Mouse (Mus musculus) spleen, adult 12 weeks (tissue): ENCODE data around the gene Gm9857.

Experiments used
- DNase-seq: peaks from one replicate; pipeline ENCODE4 v3.0.0; 2022; ENCODE audit warnings: low spot score

The Gm9857 gene

DNA sequence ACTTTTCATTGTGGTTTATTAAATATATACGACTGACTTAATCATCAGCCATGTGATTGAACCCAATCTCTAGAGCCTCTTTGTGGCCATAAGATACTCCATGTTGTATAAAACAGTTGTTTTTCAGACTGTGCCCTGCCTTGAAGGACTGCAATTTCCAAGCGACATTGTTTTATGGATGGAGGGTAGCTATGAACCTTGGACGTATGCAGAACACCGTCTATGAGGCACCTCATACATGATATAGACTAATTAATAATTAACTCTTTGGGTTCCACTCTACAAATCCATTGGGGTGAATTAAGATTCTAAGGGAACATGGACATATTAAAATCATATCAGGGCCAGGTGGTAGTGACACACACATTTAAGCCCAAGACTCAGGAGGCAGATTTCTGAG lies 14.6 kb downstream of the Gm9857 start:
- DNase-seq = no peak

DNA sequence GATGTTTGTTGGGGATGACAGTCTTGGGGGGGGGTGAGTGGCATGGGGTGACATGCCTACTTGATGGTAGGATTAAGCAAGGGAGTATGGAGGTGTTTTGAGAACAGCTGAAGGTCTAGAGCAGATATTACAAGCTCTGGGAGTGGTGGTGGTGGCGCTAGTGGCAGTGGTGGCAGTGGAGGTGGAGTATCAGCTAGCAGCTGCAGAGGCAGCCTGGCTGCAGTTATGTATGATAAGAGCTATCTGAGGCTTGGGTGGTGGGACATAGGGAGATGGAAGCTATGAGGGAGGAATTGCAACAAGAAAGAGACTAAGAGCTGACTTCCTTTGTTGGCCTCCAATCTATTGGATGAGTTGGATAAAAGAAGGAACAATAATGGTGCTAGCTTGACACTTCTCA lies 18.4 kb downstream of the Gm9857 start:
- no peak for DNase-seq

DNA sequence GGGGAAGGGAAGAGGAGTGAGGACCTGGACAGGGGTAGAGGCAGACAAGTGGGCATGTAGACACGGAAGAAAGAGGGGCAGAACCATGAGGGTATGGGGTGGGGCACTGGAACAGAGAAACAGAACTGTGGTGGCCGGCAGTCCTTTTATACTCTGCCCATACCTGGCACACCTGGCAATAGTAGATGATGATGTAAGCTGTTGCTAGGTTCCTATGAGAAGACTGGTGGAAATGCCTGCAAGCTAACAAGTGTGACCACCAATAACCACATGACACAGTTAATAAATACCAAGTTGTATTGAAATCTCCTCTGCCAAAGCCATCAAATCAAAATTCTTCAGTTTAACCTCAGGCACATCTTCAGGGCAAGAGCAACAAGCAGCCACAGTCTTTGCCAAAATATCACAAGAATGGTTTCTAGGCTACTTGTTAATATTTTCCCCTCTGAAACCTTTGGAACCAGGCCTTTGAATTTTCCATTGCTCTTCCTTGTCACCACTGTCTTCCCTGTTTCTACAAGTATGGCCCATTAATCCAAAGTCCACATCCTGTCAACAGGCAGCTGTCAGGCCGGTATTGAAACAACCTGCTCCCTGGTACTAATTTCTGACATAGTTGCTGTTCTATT lies 19.7 kb downstream of the Gm9857 start:
- no peak for DNase-seq

DNA sequence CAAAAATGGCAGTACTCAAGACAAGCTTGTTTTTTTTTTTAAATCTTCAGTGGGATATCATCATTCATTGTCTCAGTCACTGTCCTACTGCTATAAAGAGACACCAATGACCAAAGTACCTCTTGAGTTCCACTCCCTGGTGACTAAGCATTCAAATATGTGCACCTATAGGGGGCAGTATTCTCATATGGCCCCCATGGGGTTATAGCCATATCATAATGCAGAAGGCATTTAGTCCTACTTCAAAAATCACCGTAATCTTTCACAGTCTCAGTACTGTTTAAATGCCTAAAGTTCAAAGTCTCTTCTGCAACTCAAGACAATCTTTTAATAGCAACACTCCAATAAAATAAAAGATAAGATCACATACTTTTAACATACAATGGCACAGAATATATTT lies 21.4 kb downstream of the Gm9857 start:
- no peak for DNase-seq

DNA sequence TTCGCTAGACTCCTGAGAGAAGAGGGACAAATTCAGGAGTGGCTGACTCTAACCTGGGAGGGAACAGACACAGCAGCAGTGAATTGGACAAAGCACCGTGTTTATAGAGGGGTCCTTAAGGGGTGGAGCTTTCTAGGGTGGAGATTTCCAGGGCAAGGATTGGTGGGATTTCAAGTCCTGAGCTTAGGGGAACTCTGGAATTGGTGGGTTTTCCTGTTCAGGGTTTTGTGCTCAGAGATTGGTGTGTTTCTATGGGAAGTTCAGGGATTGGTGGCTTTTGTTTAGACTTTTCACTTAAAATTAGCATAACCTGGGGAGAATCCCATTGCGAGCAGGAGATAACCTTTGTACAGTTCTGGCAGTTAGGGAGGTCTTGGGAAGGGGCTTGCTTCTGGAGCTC lies 22.3 kb downstream of the Gm9857 start:
- DNase-seq = no peak

DNA sequence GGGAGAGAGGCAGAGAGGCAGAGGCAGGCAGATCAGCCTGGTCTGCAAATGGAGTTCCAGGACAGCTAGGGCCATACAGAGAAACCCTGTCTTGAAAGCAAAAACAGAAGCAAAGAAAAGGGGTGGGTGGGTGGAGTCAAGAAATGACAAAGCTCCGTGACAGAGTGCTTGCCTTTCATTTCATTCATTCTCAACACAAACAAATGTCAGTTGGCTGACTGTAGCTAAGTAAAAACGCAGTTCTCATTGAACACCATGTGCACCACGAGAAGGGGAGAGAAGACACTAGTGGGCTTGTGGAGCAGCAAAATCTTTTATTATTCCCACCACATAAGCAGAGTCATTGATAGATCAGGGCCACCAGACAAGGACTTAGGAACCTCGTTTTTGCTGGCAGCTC lies 23.4 kb downstream of the Gm9857 start:
- DNase-seq = no peak

DNA sequence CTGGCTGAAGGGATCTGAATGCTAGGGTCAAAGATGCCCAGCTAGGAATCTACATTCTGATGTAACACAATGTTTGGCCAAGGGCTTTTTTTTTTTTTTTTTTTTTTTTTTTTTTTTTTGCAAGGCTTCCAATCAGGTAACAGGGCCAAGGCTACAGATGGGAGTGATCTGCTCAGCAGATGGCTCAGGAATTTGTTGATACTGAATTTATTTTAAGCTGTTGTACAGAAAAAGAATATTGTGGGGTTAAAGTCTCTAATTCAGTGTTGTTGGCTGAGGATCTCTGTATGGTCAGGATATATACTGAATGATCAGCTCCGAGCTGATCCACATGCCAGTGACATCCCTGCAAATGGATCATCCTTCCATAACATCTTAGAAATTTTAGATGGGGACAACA lies 24.2 kb downstream of the Gm9857 start:
- no peak for DNase-seq

DNA sequence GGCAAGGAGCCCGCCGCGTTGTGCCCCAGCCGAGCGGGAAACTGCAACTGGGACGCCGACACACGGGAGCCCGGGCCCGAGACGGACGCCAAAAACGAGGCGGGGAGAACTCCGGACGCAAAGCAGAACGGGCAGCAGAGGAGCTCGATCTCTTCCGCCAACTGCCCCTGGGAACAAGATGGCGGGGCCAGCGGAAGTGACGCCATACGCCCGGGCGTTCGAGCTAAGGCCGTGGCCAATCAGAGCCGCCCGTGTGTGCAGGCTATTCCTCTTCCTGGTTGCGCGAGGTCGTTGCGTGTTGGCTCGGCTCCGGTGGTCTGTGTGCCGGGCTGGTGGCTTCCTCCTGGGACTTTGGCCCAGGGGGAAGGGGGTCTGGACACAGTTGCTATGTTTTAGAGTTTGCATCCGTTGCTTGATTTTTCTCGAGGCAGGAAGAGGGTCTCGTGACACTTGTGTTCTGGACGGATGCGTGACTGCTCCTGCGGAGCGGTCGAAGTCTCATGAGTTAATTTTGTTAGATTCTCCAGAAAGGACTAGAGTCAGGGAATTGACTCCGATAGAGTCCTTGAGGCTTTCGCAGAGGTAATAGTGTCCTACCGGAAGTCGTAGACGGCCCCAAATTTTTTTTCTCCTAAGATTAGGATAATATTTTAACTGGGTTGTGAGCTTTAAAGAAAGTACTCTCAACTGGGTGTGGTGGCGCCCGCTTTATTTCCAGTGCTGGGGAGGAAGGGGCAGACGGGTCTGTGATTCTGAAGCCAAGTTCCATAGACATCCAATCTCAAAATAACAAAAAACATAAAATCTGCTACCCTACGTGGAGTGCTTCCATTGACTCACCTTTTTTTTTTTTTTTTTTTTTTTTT lies 28.5 kb downstream of the Gm9857 start, which contains the start of gene Prpf38b:
Gene Prpf38b (minus strand): TSS at position 180 of the 866 bp plus-strand sequence.
- peak; percentile 90 for DNase-seq

DNA sequence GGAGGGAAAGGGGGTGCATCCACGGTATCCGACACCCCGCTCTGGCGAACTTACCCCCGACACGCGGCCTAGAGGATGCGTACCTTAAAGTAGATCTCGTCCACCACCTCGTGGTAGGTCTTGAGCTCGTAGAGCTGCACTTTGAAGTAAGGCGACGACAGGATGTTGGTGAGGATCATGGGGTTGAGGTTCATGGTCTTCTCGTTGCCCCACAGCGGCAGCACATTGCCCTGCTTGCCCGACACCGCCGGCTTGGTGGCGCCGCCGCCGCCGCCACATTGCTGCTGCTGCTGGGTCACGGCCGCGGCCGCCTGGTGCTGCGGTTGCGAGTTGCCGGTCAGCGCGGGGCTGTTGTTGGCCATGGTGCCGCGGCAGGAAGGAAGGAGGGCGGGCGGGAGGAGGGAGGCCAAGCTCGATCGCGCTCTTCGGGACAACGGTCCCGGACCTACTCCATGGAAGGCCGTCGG lies 29.1 kb downstream of the Gm9857 start:
- peak; percentile 67 for DNase-seq

DNA sequence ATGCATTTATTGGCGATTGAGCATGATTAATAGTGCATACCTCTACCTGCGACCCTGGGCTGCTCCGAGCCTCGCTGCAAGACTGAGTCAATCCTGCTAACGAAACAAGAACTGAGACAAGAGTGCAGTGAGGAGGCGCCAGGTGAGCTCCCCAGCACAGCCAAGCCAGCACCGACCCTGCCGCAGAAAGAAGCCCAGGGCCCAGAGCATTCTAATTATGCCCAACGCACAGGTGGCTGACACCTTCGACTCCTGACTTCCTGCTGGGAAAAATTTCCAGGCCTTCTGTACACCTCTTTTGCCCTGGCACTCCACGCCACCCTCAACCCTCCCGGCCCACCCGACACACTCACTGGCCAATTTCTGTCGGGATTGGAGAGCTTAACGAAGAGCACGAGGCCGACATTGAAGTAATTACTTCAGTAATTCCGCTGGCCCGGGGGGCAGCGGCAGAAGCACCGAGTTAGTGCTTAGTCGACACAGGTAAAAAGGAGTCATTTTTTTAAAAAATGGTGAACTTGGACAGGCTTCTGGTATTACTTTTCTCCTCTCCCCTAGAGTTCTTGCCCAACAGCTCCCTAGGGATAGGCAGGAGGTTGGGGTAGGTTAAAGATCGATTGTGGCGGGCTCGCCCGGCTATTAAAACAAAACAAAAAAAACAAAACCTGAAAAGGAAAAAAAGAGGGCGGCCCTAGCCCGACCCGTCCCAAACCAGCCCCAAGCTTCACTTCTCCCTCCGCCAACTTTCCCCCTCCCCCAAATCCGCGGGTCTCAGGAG lies 29.8 kb downstream of the Gm9857 start:
- peak; percentile 14 for DNase-seq

DNA sequence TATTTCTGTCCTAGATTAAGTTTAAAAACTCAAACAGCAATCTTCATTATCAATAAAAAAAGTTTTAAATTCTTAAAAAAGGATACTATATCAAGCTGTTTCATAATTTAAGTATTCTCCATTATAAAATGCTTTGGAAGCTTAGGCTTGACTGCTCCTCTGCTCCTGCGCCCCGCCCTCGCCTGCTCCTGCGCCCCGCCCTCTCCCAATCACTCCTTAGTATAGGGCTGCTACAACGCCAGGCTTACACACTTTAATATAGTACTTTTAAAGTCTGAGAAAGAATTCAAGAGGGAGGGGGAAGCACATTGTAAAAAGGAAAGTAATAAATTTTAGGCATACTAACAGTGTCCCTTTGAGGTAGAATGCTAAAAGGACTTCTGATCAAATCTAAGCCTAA lies 37.3 kb downstream of the Gm9857 start:
- DNase-seq = no peak

DNA sequence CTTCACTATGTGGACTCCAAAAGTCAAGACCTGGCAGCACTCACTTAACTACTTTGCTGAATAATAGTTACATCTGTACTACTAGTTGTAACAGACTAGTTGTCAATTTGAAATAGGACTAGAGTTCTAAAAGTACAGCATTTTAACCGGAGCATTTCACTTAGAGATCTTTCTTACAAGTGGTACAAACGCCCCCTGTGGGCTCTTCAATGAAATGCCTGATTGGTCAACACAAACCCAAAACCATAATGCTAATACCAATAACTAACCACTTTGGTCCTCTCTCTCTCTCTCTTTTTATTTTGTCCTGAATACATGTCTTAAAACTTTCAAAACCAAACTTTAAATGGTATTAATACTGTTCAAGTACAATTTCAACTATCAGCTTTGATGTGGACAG lies 38.2 kb downstream of the Gm9857 start:
- no peak for DNase-seq

DNA sequence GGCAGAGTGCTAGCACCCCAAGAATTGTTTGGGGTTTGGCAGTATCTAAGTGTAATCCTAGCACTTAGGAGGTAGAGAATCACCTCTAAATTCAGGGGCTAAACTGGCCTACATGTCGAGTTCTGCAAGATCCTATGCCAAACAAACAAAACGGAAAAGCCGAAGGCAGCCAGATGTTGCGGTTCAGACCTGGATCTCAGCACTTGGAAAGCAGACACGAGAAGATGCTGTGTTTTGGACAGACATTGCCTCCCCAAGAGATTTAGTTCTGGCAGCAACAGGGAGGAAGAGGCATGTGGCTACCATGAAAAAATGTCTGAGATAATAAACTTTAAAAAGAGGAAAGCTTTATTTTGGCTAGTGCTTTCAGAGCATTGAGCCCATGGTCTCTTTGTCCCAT lies 39.6 kb downstream of the Gm9857 start:
- DNase-seq = no peak

DNA sequence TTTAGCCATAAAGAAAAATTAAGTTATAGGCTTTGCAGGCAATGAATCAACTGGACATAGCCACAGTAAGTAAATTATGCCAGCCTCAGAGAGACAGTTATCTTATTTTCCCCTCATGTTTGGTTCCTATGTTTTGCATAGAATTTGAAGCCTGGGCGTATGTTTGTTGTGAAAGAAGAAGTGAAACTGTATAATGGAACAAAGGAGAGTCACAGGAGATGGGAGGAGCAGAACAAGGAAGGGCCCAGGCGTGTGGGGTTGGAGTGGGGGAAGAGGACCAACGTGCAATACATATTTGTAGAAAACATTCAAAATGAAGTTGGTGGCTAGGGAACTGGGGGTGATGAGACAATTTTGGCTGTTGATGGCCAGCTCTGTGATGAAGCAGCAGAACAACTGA lies 40.1 kb downstream of the Gm9857 start:
- DNase-seq = peak; percentile 25

DNA sequence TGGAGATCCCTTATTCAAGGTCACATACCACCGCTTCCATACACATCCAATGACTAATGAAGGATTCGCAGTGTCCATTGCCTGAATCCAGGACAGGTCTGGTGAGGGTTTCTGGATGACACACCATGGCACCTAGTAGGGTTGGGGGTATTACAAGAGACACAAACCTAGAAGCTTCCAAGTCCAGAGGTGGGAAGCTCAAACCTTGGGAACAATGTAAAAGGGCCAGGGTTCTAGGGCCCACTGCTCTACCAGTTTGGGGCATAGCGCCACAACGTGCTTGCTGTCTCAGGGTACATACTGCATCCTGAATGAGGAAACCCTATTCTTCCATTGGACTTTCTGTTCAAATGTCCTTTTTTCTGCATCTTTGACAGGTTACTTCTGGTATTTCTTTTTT lies 41.6 kb downstream of the Gm9857 start:
- no peak for DNase-seq

DNA sequence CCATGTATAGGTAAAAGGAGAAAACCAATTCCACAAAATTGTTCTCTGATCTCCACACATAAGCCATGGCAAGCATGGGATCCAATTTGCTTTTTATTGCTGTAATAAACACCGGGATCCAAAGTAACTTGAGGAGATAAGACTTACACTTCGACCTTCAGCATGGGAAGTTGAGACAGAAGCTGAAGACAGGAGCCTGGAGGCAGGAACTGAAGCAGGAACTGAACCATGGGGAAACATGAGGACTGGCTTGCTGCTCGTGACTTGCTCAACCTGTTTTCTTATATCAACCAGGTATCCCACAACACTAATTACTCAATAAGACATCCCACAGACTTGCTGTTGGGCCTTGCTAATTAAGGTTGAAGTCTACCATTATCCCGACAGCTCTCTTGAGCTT lies 47.3 kb downstream of the Gm9857 start:
- no peak for DNase-seq

DNA sequence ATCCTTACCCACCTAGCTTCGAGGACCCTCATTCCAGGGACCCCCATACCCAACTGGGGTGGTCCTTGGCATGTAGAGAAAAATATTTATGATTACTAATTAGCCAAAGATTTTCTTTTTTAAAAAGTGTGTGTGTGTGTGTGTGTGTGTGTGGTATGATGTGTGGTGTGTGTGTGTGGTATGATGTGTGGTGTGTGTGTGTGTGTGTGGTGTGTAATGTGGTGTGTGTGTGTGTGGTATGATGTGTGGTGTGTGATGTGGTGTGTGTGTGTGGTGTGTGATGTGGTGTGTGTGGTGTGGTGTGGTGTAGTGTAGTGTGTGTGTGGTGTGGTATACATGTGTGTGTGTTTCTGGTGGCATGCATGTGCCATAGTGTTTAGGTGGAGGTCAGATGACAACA lies 48.2 kb downstream of the Gm9857 start:
- no peak for DNase-seq
